Mouse (Mus musculus) ES-CJ7 (cell line): ENCODE data around the gene Meioc.

Experiments
- DNase-seq: peaks from one replicate; pipeline ENCODE4 v3.0.0; 2011; ENCODE audit warnings: low read depth, low spot score

The Meioc gene

DNA sequence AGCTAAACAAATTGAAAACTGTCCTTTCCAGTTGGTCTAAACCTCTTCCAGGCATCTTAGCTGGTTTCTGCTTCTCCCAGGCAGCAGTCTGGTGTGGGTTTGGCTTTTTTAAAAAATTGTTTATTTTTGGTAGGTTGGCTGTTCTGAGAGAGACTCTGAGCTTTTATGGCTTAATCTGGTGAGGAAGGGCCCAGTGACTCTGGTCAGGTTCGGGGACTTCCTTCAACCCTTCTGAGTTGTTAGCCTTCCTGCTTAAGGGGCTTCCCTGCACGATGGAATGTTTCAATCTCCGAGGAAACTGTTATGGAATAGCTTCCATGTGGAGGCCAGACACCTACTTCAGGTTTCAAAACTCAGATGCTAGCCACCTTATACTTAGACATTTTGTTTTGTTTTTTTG lies at the start of gene Meioc:
Meioc (plus strand) TSS at position 301 of the 400 bp plus-strand sequence.
- DNase-seq: no peak

DNA sequence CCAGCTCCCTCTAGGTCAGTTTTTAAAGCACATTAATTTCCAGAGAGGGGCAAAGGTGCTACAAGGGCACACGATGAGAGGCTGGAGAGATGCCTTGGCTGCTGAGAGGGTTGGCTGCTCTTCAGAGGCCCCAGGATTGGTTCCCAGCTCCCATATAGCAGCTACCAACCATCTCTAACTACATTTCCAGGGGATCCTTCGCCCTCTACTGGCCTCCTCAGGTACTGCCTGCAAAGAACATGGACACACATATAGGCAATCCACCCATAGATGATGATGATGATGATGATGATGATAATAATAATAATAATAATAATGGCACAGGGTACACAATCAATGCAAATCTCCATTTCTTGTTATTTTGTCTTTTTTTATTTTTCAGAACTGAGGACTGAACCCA lies 44.1 kb upstream of the Meioc start:
- DNase-seq: peak; percentile 42

DNA sequence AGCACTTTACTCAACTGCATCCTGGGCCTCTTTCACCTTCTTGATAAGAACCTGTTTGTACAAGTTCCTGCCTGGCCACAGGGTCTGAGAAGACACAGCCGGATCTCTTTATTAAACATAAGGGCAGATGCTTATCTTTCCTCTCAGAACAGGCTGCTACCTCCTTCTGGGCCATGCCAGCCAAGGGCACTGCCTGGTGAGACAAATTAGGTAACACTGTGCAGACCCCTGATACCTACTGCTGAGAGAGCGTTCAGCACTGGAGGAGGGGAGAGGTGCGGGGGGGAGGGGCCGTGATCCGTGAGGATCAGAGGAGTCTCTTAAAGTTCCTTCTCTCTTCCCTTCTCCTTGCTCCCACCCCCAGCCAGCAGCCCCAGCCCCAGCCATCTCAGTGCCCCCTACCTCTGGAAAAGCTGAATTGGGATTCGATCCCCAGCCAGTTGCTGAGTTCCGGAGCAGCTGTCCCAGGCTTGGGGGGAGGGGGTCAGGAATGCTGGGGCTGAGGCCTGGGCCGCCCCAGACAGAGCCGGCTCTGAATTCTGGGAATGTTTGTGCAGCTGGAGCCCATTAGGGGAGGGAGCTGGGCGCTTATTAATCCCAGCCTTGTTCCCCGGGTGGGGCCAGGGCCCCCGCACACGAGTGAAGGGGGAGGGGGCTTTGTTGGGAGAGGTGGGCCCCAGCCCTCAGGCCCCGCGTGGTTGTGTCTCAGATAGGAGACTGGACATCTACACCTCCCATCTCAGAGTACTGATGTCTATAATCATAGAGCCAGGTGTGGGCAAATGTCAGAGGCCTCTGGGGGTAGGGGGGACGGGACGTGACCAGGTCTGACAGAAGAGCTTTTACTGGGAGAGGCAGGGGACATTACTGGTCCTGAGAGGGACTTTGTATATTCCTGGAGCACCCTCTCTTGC lies 39.4 kb upstream of the Meioc start:
- peak; percentile 49 for DNase-seq

DNA sequence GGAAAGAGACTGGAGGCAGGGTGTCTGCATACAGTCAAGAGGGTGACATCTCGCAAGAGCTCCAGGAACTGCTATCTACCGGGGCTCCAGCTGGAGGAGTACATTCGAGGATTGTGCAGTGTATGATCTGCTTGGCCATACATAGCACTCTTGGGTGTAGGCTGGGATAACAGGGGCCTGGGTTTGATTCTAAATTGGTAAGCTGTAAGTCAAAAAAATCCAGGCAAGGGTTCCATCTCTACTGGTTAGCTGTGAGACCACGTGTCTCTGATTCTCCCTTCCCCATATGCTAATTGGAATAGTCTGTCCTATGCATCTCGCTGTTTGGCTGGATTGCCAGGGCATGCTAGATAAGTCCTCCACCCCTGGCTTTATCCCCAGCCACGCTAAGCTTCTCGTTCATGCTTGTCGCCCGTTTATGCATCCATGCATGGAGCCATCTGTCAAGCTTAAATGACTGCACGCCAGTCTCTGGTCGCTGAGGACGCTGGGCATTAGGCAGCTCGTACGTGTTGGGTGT lies 38.6 kb upstream of the Meioc start:
- no peak for DNase-seq

DNA sequence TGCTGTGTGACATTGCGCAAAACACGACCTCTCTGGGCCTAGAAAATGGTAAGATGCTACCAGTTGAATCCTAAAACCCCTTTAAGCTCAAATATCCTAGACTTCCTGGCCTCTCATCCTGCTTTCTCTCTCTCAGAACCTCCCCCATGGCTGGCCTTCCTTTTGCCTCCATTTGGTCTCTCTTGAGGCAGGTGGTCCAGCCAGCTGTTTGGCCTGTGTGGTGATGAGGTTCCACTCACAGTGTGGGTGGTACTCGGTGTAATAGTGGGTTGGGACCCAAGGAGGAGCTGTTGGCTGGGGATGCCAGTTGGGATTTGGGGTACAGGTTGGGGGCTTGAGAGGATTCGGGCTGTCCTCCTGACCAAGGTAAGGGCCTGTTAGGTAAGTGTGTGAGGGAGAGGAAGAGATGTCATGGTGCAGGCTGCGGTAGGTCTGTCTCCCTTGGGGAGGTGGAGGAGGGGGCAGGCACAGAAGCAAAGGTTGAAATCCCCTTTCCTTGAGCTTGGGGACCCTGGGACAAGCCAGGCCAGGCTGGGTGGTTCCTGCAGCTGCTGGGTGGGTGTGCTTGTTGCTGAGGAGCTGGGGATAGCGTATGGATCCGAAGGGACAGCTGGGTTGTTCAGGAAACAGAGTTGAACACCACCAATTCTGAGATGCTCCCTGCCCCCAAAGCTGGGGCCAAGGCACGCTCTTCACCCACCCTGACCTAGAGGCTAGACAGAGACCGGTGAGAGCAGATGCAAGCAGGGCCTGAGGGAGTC lies 36.2 kb upstream of the Meioc start:
- no peak for DNase-seq

DNA sequence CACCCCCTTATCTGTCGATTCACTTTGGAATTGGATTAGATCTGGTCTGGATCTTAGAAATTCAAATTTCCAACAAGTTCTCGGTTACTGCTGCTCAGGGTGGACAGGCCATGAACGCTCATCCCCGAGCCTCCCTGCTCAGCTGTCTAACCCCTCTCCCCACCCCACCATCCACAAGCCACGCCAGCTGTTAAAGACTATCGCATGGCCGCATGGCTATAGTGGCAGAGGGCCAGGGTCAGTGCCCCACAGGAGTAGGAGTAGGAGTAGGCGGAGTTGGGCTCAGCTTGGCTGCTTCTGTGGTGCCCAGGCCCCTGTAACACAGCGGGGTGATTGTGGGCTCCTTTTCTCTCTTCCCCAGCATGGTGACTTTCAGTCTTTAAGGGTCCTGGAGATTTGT lies 35.0 kb upstream of the Meioc start:
- no peak for DNase-seq

DNA sequence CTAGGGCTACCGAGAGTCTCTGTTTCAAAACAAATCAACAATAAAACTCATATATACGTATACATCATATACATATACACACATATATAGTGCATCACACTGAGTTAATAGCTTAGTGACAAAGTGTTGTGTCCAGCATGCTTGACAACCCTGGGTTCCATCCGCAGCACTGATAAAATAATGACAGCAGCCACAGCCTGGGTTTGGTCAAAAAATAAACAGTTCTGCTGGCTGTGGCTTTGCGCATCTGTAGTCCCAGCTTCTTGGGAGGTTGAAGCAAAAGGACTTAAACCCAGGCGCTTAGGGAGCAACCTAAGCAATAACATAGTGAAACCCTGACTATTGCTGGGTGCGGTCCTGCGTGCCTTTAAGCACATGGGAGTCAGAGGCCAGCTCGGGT lies 34.1 kb upstream of the Meioc start:
- no peak for DNase-seq

DNA sequence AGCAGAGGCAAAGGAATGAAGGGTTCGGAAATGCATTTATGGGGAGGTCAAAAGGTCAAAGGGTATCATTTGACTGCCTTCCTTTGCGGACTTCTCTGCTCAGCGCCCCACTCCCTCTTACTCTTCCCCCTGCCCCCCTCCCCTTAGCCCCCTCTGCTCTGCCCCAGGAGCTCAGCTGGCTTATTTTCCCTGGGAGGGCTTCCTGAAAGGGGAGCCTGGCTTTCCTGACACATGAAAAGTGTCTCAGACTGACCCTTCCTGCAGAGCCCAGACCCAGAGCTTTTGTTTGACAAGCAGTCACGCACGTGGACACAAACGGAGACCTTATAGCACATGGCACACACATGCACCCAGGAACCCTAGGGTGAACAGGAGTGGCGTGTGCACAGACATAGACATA lies 32.8 kb upstream of the Meioc start:
- no peak for DNase-seq

DNA sequence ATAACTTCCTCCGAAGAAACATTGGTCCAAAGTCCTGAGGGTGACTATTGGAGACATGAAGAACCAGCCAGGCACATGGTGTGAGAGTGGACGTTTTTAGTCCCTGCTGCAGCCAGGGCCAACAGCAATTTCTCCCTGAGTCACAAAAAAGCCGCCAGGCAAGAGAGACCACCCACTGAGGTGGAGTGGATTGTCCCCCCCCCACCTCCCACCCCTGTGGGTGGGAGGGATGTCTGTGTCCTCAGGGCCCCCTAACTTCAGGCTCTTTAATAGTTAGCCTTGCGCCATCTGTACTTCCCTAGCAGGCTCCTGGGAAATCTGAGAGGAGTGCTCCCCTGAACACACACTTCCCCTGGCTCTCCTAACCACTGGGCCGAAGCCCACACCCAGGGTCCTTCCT lies 32.3 kb upstream of the Meioc start:
- DNase-seq: no peak

DNA sequence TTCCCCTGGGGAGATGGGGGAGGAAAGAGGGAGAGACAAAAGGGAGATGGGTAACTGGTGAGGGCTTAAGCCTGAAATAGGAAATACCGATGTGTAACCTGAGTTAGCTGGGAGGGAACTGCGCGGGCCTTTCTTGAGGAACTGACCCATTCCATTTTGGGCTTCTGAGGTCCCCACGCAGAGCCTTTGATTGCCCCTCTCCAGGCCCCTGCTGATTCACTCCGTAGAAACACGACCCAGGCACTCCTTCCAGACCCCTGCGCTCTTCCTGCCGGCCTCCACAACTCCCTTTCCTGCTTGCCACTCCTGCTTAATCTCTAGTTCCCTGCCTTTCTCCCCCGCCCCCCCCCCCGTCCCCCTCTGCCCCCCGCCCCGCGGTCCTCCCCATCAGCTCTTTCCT lies 30.8 kb upstream of the Meioc start:
- DNase-seq: no peak

DNA sequence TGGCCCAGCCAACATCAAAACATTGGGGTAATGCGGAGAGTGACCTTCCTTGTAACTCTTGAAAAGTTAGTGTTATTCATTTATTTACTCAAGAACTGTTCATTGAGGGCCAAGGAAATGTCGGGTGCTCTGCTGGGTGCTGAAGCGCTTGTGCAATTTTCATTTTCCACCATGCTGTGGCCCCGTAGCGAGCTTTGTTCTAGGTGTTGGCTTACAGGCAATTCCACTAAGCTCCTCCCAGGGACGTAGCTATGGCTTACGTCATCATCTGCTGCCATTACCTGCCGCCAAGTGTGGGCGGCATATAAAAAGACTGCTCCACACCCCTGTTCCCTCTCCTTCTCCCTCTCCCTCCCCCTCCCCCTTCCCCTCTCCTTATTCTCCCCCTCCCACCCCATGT lies 30.1 kb upstream of the Meioc start:
- DNase-seq: peak; percentile 92

DNA sequence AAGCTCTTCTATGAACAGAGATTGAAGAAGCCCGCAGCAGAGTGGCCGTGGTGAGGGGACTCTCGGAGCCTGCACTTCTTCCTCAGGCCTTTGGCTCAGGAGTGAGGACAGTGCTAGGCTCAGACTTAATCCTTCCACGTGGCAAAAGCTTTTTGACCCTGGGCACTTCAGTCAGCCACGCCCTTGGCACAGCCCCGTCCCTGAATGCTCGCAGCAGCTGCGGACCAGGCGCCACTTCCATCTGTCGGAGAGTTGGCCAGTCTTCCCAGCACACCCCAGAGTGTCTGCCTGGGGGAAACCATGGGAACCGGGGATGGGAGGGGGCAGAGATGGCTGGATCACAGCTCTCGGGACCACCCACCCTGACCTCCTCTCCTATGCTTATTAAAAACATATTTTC lies 26.6 kb upstream of the Meioc start:
- no peak for DNase-seq

DNA sequence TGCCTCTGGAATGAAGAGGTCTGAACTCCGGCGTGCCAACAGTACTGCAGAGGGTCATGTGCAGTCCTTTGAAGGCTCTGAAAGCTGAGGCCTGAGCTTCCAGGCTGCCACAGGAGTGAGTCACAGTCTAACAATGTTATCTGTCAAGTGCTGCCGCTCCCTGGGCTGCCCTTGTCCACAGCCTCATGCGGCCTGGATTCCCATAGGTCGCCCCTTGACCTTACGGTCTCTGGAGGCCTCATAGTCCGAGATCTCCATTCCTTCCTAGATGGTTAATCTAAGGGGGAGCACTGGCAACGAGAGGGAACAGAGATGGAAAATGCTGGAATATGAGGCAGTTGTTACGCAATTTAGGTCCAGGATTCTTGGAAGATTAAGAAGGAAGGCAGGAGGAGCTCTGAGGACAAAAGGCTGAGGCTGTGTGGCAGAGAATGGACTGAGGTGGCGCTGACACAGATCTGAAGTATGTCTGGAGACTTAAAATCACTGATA lies 19.6 kb upstream of the Meioc start:
- no peak for DNase-seq

DNA sequence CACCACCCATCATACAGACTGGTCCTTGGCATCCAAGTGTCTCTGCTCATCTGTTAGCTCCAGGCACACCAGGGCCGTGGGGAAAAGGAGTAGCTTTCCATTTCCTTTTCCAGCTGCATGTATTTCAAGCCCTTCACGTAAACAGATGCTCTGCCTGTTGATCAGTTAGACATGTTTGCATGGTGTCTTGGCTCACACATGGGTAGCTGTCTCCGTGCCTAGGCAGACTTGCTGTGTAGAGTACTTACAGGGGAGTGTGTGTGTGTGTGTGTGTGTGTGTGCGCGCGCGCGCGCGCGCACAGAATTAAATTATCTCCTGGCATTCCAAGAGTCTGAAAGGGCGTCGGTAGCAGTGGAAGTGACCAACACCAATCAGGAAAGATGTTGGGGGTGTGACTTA lies 17.3 kb upstream of the Meioc start:
- DNase-seq: no peak

DNA sequence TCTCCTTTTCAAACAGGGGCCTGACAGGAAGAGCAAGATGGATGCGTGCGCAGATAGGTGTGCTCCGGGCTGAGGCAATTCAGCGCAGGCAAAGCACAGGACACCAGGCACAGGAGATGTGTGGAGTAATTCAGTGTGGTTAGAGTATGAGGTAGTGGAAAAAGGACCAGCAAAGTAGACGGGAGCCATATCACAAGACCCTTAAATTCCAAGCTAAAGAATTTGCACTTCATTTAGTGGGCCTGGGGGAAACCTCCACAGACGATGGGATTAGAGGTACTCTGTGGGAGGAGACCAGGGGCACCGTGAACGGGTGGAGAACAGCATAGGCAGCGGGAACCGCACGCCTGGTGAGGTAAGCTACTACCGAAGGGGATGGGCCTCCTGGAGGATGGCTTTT lies 15.6 kb upstream of the Meioc start:
- no peak for DNase-seq

DNA sequence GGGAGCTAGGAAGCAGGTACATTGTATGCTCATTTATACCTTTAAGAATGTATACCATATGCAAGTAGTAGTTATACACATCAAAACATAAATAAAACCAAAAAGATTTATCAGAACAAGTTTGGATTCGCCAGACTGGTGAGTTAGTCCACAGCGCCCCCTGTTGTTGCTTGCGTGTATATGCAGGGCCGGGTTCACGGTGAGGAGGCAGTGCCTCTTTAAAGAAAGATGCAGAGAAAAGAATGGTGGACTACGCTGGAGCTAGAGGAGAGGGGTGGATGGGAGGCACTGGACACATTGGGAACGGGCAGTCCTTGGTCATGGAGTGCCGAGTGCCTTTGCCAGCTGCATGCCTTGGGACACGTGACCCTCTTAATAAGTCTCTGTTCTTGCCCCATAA lies 12.1 kb upstream of the Meioc start:
- peak; percentile 69 for DNase-seq

DNA sequence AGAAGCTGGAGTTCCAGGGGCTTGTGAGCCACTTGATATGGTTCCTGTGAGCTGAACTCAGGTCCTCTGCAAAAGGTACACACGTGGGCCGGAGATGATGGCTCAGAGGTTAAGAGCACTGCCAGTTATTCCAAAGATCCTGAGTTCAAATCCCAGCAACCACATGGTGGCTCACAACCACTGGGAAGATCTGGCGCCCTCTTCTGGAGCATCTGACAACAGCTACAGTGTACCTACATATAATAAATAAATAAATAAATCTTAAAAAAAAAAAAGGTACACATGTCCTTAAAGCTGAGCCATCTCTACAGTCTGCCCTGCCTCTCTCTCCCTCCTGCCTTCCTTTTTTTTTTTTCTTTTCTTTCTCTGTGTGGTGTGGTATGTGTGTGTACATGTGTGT lies 10.7 kb upstream of the Meioc start:
- peak; percentile 55 for DNase-seq

DNA sequence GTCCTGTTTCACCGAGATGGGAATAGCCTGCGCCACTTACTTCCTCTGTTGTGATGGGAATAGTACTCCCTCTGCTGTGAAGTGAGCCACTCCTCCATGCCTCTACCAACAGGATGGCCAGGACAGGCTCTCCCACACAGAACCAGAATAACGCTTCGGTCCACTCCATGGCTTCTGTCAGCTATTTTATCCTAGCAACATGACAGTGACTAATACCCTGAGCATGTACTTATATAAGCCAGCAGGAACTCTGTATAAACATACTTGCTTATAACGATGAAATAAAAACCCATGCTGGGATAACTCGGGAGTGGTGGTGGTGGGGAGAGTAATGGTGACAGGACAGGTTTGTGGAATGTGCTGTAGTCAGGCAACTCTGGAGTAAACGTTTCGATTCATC lies 7.6 kb upstream of the Meioc start:
- no peak for DNase-seq

DNA sequence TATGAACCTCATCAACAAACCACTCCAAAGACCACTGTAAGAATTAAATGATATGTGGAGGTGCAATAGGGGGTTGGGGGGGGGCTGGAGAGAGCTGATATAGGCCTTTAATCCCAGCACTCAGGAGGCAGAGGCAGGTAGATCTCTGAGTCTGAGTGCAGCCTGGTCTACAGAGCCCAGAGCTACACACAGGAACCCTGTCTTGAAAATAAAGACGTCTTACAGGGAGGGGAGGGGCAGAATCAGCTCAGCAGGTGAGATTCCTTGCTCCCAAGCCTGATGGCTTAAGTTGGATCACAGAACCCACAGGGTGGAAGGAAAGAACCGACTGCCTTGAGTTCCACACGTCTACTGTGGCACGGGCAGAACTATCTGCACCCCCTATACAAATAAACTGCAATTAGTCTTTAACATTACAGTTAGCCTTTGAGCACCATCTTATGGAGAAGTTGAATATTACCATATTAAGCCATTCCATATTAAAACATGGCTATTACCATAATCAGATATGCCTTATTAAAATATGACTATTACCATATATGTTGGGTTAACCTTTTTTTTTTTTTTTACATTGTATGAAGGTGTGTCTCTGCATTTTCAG lies 7.1 kb upstream of the Meioc start:
- no peak for DNase-seq

DNA sequence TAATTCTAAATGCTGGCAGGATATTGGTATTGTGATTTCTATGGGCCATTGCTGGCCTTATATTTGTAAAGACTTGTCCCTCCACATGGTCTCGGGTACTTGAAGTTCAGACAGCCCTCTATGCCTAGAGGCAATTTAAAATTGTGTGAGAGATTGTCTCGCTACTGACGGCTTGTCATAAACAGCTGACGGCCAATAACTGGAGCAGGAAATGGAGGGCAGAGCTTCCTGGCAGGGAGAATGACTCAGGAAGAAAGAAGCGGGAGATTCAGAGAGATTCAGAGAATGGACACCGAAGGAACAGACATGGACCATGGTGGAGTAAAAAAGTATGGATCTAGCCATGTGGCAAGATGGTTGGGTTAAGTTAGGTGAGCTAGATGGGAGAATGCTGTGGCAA lies 6.6 kb upstream of the Meioc start:
- DNase-seq: no peak

DNA sequence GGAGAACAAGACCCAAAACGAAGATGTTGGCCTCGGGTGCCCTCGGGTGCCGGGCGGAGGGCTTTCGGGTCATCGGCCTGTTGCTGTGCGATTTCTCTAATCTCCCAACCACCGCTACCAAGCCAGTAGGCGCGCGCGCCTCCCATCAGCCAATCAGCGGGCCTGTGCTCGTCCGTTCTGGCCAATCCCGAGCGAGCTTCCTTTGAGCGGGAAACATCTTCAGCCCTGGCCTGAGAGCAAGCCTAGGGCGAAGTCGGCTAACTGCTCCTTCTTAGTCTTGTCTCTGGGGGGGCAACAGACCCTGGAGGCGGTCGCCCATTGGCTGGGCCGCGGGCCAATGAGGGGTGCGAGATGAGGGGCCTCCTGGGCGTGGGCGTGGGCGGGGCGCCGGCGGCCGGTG lies 1.6 kb downstream of the Meioc start:
- DNase-seq: peak; percentile 93
